Mouse (Mus musculus) ZHBTc4 (cell line): Measurements from ENCODE around the gene Syne2.

Experiments used
- DNase-seq: peaks from one replicate; pipeline ENCODE4 v3.0.0-alpha.2; 2011; ENCODE audit warnings: low read depth, low spot score

The Syne2 gene

DNA sequence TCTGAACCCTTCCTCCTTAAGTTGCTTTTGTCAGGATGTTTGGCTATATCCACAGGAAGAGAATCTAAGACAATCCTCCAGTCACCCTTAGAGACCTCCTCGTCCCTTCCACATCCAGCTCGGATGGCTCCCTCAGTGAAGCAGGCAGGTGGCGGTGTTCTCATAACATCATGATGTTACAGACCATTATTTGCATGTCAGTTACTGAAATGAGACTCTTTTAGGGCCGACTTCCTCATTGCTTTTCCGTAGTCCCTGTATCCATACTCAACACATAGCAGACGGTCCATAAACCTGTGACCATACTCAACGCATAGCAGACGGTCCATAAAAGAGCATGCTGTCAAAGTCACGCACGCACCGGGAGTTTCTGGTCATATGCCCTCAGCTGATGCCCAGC, 106.9 kb downstream of the Syne2 start:
- no peak for DNase-seq

DNA sequence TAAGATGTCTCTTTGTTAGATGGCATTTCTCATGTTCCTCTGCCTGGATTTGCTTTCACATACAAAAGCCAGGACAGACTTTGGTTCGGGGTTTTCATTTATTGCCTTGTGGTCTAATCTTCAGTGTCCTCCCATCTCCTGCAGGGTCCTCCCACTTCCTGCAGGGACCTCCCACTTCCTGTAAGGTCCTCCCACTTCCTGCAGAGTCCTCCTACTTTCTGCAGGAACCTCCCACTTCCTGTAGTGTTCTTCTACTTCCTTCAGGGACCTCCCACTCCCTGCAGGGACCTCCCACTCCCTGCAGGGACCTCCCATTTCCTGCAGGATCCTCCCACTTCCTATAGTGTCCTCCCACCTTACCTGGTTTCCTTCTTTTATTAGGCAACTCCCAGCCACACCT, 109.7 kb downstream of the Syne2 start:
- peak; percentile 83 for DNase-seq

DNA sequence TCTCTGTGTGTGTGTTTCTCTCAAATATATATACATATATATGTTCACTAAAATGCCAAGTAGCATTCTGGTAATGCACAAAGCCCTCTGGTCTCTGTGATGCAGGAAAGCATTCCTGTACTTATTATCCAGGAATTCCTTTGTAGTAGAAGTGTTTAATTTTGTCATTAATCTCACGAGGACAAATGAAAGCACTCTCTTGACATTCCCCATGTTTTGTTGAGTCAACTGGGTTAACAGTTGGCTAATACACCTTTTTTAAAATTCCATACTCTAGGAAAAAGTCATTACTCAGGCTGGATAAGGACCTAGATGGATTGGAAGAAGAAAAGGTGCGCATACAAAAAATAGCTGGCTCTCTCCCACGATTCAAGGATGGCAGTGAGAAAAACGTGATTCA, 115.6 kb downstream of the Syne2 start:
- DNase-seq, result no peak

DNA sequence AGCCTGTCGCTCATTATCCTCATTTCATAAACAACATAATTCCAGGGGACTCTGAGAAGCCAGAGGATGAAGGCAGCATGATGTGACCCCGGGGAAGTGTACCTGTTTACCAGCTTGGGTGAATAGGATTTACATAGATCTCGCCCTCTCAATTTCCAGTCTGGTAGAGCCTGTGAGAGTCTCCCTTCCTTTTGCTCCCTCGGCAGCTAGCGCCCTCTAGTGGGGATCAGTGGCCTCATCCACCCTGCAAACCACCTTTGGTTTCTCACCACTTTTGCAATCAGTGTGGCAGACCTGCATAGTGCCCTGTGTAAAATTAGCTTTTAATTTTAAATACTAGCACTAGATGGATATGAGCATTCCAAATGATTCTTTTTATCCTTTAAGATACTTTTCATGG, 133.4 kb downstream of the Syne2 start:
- DNase-seq, result peak; percentile 79

DNA sequence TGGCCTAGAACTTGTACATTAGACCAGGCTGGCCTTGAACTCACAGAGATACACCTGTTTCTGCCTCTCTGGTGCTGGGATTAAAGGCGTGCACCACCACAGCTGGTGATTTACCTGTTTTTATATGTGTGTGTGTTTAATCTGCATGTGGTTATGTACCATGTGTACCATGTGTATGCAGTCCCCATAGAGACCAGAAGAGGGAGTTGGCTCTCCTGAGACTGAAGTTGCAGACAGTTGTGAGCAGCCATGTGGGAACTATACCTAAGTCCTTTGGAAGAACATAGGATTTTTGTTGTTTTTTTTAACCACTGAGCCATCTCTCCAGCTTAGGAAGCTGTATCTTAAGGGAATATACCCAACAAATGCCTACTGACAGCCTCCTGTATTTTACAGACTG, 134.1 kb downstream of the Syne2 start:
- DNase-seq, result peak; percentile 74

DNA sequence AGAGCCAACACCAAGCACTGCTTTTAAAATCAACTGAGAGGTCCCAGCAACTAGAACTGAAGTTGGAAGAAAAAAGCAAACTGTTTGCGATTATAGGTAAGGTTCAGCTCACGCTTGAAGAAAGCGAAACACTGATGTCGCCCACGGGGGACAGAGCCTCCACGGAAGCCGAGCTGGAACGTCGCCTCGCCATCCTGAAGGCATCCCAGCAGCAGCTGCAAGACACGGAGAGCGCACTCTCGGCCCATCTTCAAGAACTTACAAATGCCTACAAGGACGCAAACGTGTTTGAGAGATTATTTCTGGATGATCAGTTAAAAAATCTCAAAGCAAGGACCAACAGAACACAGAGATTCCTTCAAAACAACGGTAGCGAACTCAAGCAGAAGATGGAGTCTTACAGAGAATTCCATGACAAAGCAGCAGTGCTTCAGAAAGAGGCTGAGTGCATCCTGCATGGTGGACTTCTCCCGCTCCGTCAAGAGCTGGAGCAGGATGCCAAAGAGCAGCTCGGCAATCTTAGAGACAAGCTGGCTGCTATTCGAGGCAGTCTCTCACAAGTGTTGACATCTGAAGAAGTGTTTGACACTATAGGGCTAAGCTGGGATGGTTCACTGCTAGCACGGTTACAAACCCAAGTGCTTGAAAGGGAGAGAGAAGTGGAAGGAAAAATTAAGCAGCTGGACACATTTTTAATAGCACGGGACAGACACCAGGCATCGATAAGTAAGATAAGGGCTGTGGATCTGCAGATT, 148.7 kb downstream of the Syne2 start:
- DNase-seq, result no peak

DNA sequence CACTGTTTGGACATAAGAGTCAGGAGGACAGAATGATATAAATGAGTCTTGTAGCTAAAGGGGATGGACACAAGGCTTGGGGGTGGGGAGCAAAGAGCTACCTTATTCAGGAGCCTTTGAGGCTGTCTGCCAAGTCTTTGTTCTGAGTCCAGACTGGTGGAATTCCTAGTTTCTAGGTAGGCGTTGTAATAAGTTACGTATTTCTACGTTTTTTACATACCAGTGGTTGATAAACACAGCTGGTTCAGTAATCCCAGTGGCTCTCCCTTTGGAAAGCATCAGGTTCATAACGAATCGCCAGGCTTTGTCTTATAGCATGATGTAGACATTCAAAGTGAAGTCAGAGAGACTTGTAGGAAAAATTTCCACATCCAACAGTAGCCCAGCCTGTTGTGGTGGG, 161.1 kb downstream of the Syne2 start:
- DNase-seq, result no peak

DNA sequence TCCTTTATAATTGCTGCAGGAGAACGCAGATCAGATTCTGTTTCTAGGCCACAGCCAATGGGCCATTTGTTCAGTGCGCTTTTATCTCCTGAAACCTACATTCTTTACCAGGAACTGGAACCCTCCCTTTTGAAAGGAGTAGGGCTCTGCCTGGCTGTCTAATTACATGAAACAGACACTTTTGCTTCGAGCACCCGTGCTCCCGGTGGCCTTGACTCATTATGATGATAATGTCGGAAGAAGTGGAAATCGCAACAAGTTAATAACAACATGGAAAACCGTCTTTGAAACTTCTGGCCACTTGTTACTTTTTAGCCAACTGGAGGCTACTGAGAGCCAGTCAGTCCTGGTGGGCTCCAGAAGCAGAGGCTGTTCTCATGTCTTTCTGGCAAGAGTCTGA, 165.4 kb downstream of the Syne2 start:
- peak; percentile 61 for DNase-seq

DNA sequence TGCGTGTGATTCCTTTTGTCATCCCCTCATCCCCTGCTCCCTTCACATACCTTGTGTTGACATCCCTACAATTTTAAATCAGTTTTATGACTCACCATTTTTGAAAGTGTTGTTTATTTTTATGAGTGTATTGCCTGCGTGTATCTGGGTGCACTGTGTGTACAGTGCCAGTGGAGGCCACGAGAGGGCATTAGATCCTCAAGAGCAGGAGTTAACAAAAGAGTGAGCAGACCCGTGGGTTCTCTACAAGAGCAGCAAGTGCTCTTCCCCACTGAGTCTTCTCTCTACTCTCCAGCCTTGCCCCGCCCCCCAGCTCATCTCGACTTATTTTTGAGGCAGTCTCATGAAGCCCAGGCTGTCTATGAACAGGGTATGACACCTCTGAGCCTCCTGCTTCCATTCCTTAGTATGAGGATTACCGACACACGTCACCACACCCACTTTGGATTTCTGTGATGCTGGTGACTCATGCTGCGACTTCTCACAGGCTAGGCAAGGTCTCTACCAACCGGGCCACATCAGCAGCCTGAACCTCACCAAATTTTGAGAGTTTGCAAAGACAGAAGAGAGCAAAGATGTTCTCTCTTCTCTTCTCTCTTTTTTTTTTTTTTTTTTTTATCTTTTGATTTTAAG, 174.4 kb downstream of the Syne2 start:
- peak; percentile 72 for DNase-seq

DNA sequence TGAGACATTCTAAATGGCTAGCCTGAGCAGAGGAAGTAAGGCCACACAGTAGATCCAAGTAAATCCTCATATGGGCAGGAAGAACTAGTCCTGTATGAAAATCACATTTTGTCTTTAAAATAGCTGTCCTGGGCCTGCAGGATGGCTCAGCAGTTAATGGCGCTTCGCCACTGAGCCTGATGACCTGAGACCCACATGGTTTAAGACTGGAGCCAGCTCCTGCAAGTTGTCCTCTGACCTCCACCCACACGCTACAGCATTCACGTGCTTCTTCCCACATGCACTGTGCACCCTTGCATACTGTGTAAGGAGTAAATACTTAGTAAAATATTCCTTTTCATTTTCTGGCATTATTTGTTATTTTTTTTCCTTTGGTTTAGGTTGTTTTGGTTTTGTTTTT, 175.0 kb downstream of the Syne2 start:
- DNase-seq, result no peak

DNA sequence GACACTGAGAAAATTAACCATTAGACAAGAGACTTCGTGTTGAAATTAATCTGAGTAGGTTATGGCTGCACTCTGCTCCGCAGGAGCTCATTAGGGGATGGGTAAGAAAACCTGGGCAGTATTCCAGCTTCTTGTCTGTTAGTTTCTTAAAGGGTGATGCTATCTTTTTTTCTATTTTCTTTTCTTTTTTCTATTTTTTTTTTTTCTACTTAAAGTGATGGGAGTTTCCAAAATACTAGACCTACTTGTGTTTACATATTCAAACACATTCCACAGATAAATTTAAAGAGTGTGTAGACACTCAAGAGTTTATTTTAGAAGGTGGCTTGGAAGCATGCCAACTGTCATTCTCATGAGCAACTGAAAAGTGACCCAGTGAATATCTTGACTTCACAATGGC, 177.2 kb downstream of the Syne2 start:
- DNase-seq, result no peak

DNA sequence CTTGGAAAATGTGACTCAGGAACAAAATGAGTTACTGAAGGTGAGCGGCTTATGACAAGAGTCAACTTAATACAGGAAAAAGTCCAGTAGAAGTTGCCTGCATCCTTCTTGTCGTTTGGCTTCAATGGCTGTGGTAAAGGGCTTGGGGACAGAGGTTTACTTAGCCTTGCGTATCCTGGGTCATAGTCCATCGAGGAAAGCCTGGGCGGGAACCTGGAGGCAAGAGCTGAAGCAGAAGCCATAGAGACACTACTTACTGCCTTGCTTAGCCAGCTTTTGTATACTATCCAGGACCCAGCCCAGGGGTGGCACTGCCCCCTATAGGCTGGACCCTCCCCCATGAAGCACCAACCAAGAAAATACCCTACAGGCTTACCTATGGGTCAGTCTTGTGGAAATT, 179.6 kb downstream of the Syne2 start:
- DNase-seq, result no peak

DNA sequence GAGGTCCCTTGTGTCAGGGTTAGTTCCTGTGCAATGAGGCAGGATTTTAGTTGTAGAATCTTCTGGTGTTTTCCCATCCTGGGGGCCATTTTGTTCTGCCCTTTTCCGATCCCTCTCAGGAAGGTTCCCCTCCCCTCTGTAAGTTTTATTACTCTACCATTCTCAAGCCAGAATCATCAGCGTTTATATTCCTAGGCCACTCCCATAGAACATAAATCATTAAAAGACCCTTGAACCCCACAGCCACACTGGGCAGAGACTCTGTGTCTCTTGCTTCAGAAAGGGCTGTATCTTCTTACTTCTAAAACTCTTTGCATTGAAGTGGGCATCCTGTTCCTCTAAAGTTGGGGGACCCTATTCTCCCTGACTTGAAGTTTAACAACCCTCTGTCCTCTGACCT, 180.5 kb downstream of the Syne2 start:
- DNase-seq, result no peak

DNA sequence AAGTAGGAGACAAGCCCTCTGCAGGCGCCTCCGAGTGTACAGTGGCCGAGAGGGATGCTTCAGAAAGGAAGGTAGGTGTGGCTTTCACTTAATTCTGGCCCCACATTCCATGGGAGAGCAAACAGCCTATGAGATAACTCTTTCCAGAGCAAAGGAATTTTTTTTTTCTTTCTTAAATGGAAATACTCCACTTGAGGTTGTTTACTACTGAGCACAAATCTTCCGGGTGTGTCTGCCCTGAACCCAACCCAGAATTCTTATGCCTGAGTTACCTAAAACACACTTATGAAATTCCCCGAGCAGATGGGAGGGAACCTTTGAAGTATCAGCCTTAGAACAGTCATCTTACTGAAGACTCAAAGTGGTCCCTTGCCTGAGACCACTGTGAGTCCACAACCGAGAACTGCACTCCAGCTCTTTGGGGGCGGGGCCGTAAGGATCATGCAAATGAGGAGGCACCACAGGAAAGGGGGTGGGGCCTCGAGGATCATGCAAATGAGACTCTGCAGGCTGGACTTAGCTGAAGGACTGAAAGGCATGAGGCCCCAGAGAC, 186.8 kb downstream of the Syne2 start:
- DNase-seq, result peak; percentile 94

DNA sequence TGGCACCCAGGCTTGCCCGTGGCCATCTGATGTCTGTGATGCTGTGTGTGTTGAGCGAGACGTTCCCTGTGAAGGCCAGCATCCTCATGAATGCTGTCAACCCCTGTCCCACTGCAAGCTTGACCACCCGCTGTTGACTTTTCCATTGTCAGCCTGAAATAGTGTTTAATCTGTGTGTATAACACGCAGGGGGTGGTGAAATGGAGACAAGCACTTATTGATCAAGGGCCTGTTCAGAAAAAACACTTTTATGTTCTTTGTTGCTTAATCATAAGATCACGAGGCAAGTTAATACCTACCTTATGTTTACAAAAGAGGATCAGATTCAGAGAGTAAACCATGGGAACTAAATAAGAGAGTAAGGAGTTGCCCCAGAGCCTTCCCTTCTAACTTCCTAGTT, 191.1 kb downstream of the Syne2 start:
- no peak for DNase-seq

DNA sequence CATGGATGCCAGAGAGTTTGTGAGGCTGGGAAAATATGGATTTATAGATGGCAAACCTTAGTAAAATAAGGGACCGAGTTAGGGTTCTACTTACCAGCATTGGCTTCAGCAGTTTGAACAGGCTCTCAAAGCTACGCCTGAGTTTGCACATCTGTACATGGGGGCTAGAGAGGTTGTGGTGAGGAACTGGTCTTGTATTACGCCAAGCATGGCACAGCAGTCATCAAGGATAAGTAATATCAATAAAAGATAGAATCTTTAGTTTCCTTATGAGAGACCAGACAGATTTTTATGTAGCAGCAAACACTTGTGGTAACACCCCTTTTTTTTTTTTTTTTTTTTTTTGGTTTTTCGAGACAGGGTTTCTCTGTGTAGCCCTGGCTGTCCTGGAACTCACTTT, 194.9 kb downstream of the Syne2 start:
- no peak for DNase-seq

DNA sequence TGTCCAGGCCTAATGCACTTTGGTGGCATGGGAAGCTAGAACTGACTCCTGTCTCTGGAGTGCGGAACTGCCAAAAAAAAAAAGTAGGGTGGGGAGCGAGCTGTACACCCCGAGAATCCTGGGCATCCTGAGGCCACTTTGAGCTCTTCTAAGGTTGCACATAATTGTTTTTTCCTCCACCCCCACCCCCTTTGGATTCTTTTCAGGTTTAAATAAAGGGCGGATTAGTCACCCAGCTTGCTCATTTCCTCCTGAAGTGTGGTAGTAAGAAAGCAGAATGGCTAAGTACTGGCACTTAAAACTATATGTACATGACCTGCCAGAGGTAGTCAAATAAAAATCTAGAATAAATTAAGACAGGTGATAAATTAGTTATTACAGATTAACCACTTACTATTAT, 195.5 kb downstream of the Syne2 start:
- no peak for DNase-seq

DNA sequence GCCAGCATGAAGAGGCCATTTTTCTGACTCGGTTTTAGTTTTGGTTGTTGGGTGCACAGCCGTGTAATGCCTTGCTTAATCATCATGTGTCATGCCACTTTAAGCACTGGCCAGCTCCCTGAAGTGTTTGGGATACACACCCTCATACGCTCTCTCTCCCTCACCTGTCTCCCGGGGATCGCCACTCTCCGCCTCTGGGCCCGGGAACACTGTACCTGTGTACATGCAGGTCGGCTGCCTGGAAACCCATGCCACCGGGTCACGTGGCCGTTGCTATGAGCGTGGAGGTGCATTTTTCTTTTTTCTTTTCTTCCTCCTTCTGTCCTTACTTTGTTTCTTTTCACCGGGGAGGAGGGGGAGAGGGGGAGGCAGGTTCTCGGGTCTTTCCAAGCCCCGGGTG, 197.1 kb downstream of the Syne2 start:
- DNase-seq, result no peak

DNA sequence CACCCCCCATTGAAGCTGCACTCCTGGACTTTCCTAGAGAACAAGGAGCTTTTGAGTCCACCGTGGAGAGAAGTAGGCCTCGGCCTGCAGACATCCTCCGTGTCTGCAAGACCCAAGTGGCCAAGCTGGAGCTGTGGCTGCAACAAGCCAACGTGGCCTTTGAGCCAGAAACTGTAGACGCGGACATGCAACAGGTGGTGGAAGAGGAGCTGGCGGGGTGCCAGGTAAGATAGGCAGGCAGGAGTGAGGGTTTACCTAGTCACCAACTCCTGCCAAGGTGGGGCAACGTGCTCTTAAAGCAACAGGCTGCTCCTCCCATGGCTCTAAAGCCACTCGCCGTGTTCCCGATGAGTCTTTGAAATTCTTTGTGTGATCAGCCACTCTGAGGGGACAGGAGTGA, 197.6 kb downstream of the Syne2 start:
- peak; percentile 29 for DNase-seq

DNA sequence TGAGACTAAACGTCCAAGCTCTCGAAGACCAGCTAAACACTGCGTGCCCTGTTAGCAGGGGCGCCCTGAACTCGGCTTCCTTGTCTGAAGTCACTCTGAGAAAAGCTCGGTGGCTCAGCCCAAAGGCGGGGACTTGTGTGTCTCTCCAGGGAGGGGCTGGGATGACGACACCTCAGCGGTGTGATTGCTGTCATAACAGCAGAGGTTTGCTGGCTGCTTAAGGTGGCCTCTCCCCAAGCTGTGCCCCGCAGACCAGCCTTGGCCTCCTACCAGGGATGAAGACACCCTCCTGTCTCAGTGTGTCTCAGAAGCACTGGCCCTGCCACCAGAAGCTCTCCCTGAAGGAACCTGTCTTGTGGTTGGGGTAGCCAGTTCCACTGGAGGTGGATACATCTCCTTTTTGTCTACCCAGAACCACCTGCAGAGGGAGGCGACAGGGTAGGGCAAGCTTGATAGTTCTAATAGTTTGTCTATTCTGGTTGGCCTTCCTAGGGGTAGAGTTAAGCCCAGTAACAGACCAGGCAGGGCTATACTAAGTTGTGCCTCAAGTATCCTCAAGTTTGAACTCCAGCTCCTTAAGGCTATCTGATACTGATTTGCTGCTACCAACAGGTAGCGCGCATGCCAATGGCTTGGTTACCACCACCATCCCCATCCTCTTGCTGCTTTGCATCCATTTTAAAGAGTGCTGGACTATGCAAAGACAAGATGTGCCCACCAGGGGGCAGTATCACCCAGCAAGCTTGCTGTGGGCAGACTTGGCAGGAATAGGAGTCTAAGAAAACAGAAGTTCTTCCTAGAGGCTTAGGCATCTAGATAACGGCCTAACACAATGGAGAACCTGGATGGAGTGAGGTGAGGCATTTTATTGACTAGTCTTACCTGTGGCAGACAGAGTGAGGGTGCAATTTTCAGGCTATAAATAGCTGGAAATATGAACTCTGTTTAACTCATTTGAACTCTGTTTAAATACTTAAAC, 198.5 kb downstream of the Syne2 start:
- DNase-seq, result peak; percentile 90

DNA sequence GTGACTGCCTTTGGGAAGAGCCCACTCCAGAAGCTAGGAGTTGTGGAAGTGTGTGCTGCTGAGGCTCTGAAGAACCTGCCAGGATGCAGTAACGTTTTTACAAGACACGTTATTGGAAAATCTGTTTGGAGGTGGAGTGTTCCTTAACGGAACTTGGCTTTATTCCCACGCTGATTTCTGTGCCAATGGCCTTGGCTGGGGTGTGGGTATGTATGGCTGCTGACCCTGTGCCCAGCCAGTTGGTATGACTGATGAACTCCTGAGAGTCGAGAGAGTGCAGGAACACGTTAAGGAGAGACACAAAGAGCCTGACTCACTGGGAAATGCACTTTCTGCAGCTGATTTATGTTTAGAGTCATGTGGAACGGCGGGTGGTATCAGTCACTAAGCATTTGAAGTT, 200.7 kb downstream of the Syne2 start:
- no peak for DNase-seq

DNA sequence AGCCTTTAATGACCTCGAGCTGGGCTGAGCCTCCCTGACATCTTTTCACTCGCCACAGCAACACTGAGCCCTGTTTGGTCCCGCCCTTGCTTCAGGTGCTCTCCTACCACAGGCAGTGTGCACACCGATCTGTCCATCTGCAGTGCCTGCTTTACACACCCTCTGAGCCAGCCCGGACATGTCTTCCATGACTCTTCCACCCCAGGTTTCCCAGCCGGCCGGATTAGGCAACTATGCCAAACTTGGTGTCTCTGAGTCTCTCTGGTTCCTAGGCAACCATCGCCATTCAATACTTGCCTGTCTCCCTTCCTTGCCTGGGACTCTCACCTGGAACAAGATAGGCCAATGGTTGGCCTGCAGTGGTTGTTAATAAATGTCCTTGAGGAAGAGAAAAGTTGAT, 224.4 kb downstream of the Syne2 start:
- peak; percentile 46 for DNase-seq
